Mouse (Mus musculus) cerebral cortex, adult 2 months (tissue): ENCODE data around the gene Krt12.

Experiments
- WGBS: fragments of 180-500 bp; shearing (Covaris S2); methylation state at CpG from one replicate; pipeline ENCODE4 v1.1.7; 2018; 5-methylcytosine and 5-hydroxymethylcytosine counted together

Krt12 gene

DNA sequence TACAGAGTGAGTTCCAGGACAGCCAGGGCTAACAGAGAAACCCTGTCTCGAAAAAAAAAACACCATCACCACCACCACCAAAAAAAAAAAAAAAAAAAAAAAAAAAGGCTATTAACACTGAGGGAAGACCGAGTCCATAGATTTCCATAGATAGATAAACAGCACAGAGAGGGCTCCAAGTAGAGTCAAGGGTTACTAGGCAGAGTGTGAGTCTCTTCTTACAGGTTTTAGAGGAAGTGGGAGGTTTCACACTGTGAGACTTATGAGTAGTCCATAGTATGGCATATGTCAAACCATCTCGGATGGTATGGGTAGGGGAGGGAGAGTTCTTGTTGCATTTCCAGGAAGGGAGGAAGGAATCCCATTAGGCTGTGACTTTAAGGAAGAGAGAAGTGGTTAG, 24.0 kb downstream of the Krt12 start:
- 79% methylated on average over 3 of the region's 3 CpGs for WGBS

DNA sequence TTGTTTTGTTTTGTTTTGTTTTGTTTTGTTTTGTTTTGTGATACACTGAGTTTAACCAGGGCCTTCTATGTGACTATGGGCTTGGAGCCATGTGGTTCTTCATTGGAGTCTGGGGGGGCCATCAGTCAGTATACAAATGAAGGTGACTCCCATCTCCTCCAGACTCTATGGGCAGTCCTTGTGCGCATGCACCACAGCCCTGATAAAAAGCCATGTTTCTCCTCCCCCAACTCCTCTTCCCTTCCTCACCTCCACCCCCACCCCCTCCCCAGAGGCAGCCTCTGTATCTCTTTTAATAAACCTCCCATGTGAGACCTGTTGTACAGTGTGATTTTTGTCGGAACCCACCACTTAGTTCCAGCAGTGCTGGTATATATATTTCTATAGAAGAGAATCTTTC, 25.4 kb downstream of the Krt12 start:
- 64% methylated on average over 2 of the region's 2 CpGs for WGBS

DNA sequence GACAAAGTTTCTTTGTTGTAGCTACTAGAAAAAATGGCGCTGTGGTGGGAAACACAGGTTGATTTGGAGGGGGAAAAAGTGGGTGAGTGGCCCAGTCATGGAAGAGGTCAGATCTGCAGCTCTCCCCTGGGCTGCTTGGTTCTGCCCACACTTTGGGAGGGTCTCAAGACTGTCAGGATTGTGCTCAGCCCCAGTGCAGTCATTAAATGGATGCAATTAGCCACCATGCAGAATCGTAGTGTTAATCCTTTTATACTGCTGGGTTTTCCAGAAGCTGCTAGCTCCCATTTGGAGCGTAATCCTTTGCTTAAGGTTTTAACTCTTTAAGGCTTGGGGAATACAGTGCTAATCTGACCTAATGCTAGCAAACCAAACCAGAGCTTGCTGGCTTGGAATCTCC, 26.0 kb downstream of the Krt12 start:
- WGBS: 48% methylated on average over 3 of the region's 3 CpGs

GRCm38 (mm10) chr11:99392492-99392891, 29.6 kb downstream of the Krt12 start:
- 46% methylated on average over 10 of the region's 10 CpGs for WGBS

- 60% methylated on average over 6 of the region's 6 CpGs for WGBS
Observed at GRCm38 (mm10) chr11:99391375-99391774, 30.7 kb downstream of the Krt12 start.

- 53% methylated on average over 7 of the region's 7 CpGs for WGBS
Observed at GRCm38 (mm10) chr11:99390866-99391265, 31.2 kb downstream of the Krt12 start.

DNA sequence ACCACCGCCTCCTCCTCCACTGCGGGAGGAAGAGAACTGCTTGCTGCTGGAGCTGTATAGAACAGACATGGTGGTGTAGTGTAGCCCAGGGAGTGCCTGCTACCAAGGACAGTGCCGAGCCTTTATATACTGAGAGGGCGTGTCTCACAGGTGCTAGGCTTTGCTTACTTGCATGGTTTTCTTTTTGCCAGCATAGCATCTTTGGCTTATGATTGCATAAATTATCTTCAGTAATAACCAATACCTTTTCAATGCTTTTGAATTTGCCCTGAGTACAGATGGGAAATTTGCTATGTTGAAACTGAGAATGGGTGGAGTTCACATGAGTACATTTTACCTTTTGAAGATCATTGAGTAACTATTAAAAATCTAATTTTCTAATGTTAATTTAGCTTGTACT, 32.8 kb downstream of the Krt12 start, which contains the start of gene Krt10:
TSS of gene Krt10 (minus strand) at position 101 of the 400 bp plus-strand sequence.
- WGBS: 80% methylated on average over 4 of the region's 4 CpGs

GRCm38 (mm10) chr11:99388661-99389060, 33.4 kb downstream of the Krt12 start:
- 92% methylated on average over 18 of the region's 18 CpGs for WGBS

DNA sequence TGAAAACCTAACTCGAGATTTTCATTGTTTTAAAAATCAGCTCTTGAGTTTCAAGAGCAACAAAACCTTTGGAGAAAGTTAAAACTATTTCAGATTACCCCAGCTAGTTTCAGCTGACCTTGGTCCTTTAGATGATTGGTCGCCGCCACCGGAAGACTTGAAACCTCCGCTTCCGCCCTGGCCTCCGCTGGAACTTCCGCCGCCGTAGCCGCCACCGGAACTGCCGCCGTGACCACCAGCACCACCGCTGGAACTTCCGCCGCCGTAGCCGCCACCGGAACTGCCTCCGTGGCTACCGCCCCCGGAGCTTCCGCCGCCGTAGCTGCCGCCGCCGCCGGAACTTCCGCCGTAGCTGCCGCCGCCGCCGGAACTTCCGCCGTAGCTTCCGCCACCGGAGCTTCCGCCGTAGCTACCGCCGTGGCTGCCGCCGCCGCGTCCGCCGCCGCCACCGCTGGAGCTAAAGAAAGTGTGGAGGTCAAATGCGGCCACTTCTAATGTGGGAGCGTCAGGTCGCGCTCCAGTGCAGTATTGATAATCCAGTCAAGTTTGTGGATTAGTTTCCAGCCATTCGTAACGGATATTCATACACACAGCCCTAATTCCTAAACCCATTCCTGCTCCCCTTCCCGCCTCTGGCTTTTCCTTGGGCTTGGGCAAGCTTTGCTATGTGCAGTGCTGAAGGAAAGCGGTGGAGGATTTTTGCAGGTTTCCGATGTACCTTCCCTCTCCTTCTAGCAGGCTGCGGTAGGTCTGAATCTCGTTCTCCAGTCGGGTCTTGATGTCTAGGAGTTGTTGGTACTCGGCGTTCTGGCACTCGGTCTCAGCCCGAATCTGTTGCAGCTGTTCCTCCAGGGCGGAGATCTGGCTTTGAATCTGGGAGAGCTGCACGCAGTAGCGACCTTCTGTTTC, 36.0 kb downstream of the Krt12 start:
- WGBS: 1% methylated on average over 71 of the region's 71 CpGs

GRCm38 (mm10) chr11:99379568-99379967, 42.5 kb downstream of the Krt12 start:
- WGBS: 7% methylated on average over 5 of the region's 5 CpGs

GRCm38 (mm10) chr11:99374803-99375202, 47.3 kb downstream of the Krt12 start, which contains the start of gene Krt28:
TSS of gene Krt28 (minus strand) at chr11:99374903.
- 80% methylated on average over 13 of the region's 13 CpGs for WGBS

DNA sequence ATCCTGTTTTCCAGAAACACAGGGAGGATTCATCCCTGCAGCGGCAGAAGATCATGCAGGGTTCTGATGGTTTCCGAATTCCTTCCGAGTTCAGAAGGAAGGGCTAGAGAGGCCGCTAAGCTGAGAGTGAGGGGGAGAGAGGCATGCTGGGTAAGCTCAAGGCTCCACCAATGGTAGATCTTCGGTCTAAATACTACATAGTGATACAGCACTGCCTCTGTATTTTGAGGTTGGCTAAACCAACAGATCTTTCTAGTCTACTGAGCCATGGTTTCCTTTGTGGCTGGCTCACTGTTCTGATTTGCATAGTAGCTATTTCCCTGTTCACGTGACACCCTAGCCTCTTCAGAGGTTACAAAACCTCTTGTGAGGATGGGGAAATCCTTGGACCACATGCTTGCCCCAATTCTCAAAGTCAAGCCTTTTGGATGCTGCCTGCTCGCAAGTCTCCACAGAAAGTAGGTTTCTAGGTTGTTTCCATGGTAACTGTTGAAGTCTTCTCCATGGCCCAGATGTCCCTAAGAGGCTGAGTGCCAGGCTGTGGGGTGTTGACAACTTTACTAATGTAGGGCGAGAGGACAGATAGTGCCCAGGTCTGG, 52.1 kb downstream of the Krt12 start:
- WGBS: 44% methylated on average over 8 of the region's 8 CpGs

DNA sequence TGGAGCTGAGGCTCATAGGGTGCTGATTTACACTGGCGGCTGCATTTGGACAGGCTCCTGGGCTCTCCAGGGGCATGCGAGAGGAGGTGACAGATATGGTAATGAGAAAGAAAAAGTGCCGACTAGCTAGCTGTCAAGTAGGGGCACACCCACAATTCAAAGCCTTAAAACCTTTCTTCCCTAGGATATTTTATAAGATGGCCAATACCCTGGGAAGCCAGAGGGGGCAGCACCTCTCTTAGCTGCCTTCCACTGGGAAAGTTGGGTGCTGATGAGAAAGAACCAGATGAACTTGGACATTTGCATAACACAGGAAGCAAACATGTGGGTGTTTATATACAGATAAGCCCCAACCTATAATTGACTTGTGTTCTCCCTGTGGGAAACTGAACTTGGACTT, 52.8 kb downstream of the Krt12 start:
- 19% methylated on average over 3 of the region's 3 CpGs for WGBS

GRCm38 (mm10) chr11:99366791-99367190, 55.3 kb downstream of the Krt12 start:
- WGBS: 58% methylated on average over 10 of the region's 10 CpGs
